Comparison of ENCODE assay signal across 12 mouse cellular contexts in the genomic region with DNA sequence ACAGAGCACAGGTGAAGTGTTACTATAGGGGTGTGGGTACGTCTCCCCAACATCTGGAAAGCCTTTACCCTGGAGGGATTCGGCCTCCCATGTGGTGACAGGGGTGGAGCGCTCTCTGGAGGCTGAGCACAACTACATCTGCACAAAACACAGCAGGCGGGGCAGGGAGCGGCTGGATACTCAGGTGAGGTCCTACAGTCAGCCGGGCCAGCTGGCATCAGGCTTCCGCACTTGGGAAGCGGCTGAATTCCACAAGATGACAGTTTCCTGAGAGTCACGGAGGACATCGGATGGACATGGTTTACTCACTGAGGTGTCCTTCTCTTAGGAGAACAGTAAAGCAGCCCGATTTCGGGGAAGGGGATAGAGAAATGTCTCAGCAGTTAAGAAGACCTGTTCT.
"Had no signal": no experiment of that assay in that cellular context is flagged by ENCODE, and none has a peak within 500 bp of the region (broad histone marks: within the 10 kb centered on the region; RNA-seq: fewer than 3 reads in every experiment).

No protein-coding gene starts in this region.

- H3K27ac ChIP-seq: kidney, postnatal 0 days; left cerebral cortex, adult 2 months; liver, embryonic 13.5 days had no signal

- H3K4me2 ChIP-seq: midbrain, embryonic 11.5 days had no signal

- H3K9me3 ChIP-seq: liver, embryonic 13.5 days had no signal

- H3K9ac ChIP-seq: liver, embryonic 13.5 days had no signal

- DNase-seq: kidney, postnatal 25 days; layer of hippocampus, postnatal 36 days; liver, embryonic 13.5 days; lung, adult 2 months; lung, postnatal 14 days; lung, postnatal 4 days; midbrain, embryonic 14.5 days; thymus, adult 18-20 months; thymus, postnatal 36 days had no signal

- H3K27me3 ChIP-seq: liver, embryonic 13.5 days had no signal

- H3K4me3 ChIP-seq: left cerebral cortex, adult 2 months; liver, embryonic 13.5 days had no signal
